Mouse (Mus musculus): ENCODE results near the gene Arap1.
A peak's percentile ranks its signal among the peaks of the same experiment; 100 is the strongest.

The Arap1 gene

GRCm38 (mm10) chr7:101393015-101393414 is 45.1 kb downstream of the Arap1 start:
- DNase-seq (ENCODE audit: low read depth in 2 of 2, low spot score in 2 of 2) = no peak

DNA sequence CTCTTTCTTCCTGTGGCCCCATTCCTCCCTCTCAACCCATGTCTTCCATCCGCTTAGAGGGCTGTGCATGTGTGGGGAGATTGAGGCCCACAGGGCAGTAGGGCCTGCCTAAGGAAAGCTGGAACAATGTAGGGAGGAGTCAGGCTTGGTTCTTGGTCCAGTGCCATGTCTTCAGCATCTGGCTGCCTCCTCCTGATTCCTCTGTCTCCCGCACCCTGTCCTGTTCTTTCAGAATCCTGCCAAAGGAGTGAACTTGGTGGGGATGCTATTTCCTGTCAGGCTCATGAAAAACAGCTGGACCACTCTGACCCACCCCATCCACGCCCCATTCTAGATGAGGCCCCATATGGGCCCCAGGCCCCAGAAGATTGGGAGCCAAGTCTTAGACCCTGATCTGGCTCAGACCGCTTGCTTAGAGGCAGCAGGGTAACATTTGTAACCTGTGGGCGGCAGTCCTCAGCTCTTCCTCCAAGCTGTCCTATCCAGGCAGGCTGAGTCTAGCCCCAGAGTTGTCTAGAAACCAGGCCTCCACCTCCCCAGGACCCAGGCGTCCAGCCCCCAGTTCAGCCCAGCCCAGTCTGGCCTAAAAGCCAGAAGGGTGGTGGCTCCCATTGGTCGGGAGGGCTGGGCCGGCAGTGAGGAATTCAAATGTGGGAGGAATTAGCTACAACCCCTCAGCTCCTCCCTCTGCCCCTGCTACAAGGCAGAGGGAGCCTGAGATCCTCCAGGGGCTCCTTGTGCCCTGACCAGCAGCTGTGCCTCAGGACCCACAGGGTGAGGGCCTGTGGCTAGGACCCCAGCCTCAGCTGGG is 46.0 kb downstream of the Arap1 start:
- DNase-seq (ENCODE audit: low read depth in 2 of 2, low spot score in 2 of 2) = no peak

DNA sequence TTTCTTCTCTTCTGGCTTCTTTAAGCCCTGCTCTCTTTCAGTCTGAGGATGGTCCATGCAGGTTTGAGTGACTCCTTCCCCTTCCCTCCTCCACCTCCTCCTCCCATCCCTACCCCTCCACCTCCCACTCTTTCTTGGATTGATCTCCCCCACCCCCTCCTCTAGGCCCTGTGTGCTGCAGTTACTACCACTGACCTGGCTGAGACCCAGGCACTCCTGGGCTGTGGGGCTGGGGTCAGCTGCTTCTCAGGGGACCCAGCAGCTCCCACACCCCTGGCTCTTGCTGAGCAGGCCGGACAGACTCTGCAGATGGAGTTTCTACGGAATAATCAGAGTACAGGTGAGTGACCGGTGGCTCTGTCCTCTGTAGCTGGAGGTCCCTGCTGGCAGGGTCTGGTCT is 46.7 kb downstream of the Arap1 start:
- DNase-seq (ENCODE audit: low read depth in 2 of 2, low spot score in 2 of 2) = no peak

DNA sequence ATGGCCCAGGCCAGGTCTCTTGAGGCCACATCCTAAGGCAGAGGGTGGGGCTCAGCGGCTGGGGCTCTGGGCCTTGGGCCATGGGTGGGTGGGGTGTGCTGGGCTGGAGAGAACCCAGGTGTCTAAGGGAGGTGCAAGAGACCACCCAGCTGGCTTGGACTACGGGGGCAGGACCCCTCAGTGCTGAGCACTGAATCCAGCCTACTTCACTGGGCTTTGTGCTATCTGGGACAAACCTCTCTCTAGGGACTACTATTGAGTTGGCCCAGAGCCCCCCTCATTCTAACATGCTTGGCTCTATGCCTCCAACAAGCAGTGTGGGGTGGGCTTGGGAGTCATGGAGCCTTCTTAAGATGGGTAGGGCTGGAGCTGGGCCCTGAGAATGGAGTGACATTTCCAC is 47.6 kb downstream of the Arap1 start:
- no peak for DNase-seq (ENCODE audit: low read depth in 2 of 2, low spot score in 2 of 2)

- no peak for DNase-seq (ENCODE audit: low read depth in 2 of 2, low spot score in 2 of 2)
Observed at GRCm38 (mm10) chr7:101397175-101397574, 49.3 kb downstream of the Arap1 start.

DNA sequence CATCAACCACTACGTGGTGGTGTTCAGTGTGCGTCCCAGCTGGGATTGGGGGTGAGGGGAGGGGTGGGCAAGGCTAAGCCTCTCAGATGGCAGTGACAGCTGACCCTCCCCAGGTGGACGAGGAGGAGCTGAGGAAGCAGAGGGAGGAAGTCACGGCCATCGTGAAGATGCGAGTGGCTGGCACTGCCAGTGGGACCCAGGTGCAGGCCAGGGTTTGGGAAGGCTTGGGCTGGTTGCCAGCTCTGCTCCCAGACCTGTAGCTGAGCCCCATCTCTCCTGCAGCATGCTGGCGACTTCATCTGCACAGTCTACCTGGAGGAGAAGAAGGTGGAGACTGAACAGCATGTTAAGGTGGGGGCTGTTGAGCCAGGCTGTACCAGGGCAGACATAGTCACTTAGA is 53.6 kb downstream of the Arap1 start:
- DNase-seq (ENCODE audit: low read depth in 2 of 2, low spot score in 2 of 2) = no peak

DNA sequence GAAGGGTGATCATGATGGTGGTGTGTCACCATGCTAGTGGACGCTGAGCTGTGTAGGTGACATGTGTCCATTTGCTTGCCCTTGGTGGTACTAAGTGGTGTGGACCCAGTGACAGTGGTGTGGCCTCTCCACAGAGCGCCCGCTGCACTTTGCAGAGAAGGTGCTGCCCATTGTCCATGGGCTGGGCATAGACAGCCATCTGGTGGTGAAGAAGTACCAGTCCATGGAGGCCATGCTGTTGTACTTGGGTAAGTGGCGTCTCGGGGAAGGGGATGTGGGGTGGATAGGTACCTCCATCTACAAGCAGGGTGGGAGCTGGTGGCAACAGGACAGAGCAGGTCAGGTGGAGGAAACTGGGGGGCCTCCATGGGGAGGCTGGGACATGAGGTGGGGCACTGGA is 56.0 kb downstream of the Arap1 start:
- no peak for DNase-seq (ENCODE audit: low read depth in 2 of 2, low spot score in 2 of 2)

DNA sequence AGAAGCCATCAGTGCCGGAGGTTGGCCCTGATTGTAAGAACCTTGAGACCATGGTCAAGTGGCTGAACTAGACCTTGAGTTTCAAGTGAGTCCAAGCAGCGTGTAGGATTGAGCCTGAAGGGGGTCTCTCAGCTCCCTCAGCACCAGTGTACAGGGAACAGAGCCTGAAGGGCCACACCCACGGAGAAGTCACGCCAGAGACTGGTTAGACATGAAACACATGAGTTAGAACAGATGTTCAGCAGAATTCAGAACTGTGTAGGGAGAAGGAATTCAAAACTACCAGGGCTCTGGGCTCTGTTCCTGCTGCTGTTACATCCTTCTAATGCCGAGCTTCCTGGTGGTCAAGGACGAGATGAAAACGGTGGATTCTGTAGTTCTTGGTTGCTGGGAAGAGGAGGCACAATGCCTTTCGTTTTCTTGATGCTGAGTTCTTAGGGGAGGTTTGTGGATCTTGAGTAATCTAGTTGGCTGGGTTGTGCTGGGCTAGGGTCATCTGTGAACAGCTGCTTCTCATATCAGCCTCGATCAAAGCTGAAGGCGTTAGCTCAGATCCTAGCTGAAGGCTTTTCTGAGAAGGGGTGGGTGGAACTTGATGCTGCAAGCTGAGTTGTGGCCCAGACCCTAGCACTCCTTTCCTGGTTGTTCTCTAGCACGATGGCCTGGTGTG is 62.5 kb downstream of the Arap1 start, which contains the start of gene Gm45837:
Gene Gm45837, plus strand, starts transcription at position 620 of the 670 bp plus-strand sequence.
- no peak for DNase-seq (ENCODE audit: low read depth in 2 of 2, low spot score in 2 of 2)

DNA sequence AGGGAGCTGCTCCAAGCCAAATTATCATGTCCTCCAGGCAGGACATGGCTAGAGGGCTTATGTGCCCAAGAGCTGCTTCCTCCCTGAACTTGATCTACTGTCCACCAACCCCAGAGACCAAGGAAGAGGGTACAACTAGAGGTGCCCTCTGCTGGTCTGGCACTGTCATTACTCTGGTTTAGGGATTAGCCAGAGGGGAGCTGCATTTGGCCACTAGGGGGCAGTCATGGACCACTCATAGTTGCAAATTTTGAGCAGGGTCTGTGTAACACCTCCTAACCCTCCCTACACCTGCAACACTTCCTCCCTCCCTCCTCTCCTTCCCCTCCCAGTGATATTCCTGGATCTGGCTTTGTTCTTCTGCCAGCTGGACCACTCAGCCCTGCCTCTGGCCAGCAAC is 64.9 kb downstream of the Arap1 start:
- DNase-seq (ENCODE audit: low read depth in 2 of 2, low spot score in 2 of 2) = peak; percentile 81 to 89

GRCm38 (mm10) chr7:101414209-101414608 is 66.3 kb downstream of the Arap1 start:
- DNase-seq (ENCODE audit: low read depth in 2 of 2, low spot score in 2 of 2) = no peak

DNA sequence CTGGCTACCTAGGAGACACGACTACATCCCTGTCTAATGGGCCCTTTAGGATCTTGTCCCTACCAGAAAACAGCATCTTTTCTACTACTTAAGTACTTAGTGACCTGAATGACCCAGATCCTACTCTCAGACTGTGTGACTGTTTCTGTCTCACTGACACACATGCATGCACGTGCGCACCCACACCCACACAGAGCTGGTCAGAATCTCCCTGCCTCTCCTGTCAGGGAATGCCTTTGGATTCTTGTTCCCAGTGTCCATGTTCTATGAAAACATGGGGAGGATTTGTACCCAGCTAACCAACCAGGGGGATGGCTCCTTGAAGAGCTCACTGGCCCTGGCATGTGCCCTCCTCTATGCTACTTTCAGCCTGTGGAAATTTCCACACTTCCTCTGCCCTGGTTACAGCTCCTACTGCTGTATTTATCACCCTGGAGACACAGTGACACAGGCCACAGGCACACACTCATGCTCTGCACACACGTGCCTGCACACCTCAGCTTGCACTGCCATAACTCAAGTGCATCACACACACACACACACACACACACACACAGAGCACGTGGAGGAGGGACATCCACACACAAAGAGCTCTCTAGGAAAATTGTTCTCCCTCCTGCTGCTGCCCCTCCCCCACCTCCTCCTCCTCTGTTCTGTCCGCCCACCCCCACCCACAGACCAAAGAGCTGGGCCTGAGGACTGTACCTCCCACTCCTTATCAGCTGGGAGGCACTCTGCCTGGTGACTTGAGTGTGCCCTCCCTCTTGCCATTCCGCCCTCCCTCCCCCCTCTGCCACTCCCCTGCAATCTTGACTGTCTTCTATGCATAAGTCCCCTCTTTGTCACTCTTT is 67.0 kb downstream of the Arap1 start:
- DNase-seq (ENCODE audit: low read depth in 2 of 2, low spot score in 2 of 2) = no peak

DNA sequence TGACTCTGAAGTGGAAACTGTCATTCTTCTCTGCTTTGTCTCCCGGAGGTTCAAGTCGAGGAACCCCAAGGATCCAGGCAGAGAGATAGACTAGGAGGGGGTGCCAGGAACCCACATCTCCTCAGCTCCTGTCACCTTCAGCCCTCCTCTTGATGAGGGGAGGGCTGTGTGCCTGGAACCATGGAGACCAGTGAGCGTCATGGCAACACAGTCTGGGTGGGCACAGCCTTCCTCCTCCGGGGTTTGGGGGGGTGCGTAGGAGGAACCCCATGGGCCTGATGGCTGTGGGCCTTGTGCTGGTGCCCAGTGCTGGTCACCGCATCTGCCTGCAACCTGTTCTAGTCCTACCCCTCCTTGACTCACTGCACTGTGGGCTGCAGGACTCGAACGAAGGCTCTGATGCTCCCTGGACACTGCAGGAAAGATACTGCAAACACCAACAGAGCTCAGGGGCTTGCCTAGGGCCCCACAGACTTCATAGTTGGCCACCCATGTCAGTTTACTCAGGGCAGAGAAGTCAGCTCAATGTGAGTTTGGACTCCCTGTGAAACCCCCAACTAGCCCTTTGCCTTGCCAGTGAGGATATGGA is 67.7 kb downstream of the Arap1 start:
- DNase-seq (ENCODE audit: low read depth in 2 of 2, low spot score in 2 of 2) = no peak

DNA sequence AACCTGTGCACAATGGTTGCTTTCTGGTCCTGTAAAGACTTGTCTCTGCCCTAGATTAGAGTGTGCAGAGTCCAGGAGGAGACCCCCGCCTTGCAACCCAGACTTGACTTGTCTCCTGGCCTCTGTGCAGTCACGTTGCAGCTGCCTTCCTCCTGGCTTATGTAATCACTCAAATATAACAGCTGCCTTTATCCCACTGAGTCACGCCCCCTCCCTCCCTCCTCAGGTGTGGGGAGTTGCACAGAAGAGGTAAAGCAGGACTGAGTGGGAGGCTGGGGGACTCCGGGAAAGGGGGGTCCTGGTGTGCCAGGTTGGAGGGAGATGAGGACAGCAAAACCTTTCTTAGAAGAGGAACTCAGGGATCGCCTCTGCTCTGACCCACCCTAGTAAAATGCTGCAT is 68.5 kb downstream of the Arap1 start:
- no peak for DNase-seq (ENCODE audit: low read depth in 2 of 2, low spot score in 2 of 2)

- no peak for DNase-seq (ENCODE audit: low read depth in 2 of 2, low spot score in 2 of 2)
Observed at GRCm38 (mm10) chr7:101419013-101419770, 71.3 kb downstream of the Arap1 start.

GRCm38 (mm10) chr7:101421529-101421928 is 73.7 kb downstream of the Arap1 start, which contains the start of gene Pde2a:
TSS of gene Pde2a (plus strand) at chr7:101421691.
- no peak for DNase-seq (ENCODE audit: low read depth in 2 of 2, low spot score in 2 of 2)

DNA sequence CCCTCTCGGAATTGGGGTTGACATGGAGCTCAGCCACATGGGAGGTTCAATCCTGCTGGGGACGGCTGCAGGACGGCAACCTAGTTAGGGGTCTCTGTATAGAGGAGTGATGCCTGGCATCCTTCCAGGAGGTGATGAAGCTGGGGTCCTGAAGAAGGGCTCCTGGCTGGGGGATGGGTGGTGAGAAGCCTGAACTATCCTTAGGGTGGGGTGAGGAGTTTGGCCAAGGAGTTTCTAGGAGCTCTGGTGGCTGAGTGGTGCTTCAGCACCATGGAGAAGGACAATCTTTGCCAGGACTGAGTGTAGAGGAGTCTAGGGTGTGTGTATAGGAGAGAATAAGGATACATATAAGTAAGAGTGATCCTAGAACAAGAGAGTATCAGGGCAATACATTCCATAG is 74.2 kb downstream of the Arap1 start:
- DNase-seq (ENCODE audit: low read depth in 2 of 2, low spot score in 2 of 2) = no peak

DNA sequence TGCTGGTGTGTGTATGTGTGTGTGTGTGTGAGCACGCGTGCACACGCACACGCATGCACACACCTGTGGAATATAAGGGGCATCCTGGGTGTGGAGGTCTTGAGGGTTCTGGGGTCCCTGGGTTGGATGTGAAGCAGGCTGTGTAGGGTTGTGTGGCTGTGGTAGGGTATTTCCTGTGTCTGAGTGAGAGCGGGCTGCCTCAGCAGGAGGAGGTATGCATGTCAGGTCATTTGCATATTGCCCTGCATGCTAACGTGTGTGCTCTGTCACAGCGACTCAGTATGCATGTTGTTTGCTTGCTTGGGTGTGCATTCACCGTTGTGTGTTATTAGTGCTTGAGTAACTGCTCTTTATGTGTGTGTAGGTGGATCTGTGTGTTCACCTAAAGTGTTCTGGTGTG is 74.8 kb downstream of the Arap1 start:
- DNase-seq (ENCODE audit: low read depth in 2 of 2, low spot score in 2 of 2) = no peak

GRCm38 (mm10) chr7:101423970-101424369 is 76.1 kb downstream of the Arap1 start:
- DNase-seq (ENCODE audit: low read depth in 2 of 2, low spot score in 2 of 2) = no peak

- DNase-seq (ENCODE audit: low read depth in 2 of 2, low spot score in 2 of 2) = no peak
Observed at GRCm38 (mm10) chr7:101426692-101427091, 78.8 kb downstream of the Arap1 start.

DNA sequence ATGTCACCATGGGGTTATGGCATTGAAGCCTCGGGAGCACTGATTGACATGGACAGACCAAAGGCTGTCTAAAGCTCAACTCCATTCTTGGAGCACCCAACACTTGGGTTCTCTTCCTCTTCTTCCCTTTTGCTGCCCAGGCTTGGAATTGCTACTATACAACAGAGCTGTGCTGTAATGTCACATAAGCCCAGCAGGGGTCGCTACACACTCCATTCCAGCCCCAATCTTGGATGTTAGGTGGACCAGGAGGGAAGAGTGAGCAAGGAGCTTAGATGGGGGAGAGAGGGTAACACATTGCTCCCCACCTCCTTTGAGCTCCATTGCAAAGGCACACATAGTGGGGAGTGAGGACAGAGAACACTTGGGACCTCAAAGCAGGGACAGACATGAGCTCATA is 79.9 kb downstream of the Arap1 start:
- DNase-seq (ENCODE audit: low read depth in 2 of 2, low spot score in 2 of 2) = peak; percentile 29 to 52

GRCm38 (mm10) chr7:101435038-101435437 is 87.2 kb downstream of the Arap1 start:
- DNase-seq (ENCODE audit: low read depth in 2 of 2, low spot score in 2 of 2) = no peak
